Mouse (Mus musculus): ENCODE measurements around the gene Nfix.

- no peak for TF ChIP-seq POLR2A (IDR thresholded peaks at IDR 0.05; ENCODE audit: borderline replicate concordance, extremely low read depth, insufficient read depth, insufficient read length, poor library complexity, severe bottlenecking)
- TF ChIP-seq CTCF (IDR thresholded peaks at IDR 0.05; ENCODE audit: borderline replicate concordance, extremely low read depth, insufficient read depth, insufficient read length): no peak
These were observed 77.1 kb downstream of the Nfix start, which contains the start of gene G430095P16Rik for GRCm38 (mm10) chr8:84722850-84723570.

All from brain, embryonic 14.5 days (tissue).